Mouse (Mus musculus) left cerebral cortex, adult 11 months (tissue): ENCODE measurements around the gene Rasl10b.

Source experiments
- DNase-seq: peaks from one replicate; pipeline ENCODE4 v3.0.0; 2022; ENCODE audit warnings: low spot score

The Rasl10b gene

GRCm38 (mm10) chr11:83465976-83466375 is 57.0 kb downstream of the Rasl10b start:
- DNase-seq: no peak

GRCm38 (mm10) chr11:83467120-83467652 is 58.2 kb downstream of the Rasl10b start:
- DNase-seq: no peak

- no peak for DNase-seq
Measured at GRCm38 (mm10) chr11:83468765-83469164, 59.8 kb downstream of the Rasl10b start.
